Mouse (Mus musculus): ENCODE data around the gene Tjap1. TPM values are rescaled to one million over a fixed set of nuclear protein-coding genes. Genes with fewer than 3 reads are reported as not detected.
A peak's percentile ranks its signal among the peaks of the same experiment; 100 is the strongest.

Gene Tjap1
- 29.3 and 34.6 TPM in 2 replicates for polyA plus RNA-seq (2015; fragmentation: Nextera tagmentation; extraction: Ambion mirVana)

GRCm38 (mm10) chr17:46282483-46283123 lies at the start of gene Tjap1:
Gene Tjap1, minus strand, starts transcription at chr17:46283026.
- H3K36me3 ChIP-seq (ENCODE audit: control insufficient read depth, insufficient read depth) = peaks cover 13% of the 10 kb centered on the region
- peak within 1 kb of the TSS; percentile 98 for H3K4me2 ChIP-seq (replicated peaks; ENCODE audit: low read depth)
- peak; percentile 98 for ATAC-seq
- no peak for TF ChIP-seq CTCF (IDR thresholded peaks at IDR 0.05; ENCODE audit: low read depth)
- 0 out of 2 replicates have a peak, but pooled peaks cover 7% of the 10 kb centered on the region for H3K4me1 ChIP-seq (replicated peaks; ENCODE audit: control insufficient read depth, insufficient read depth, low read length)
- peak within 1 kb of the TSS; percentile 77 for H3K9ac ChIP-seq (ENCODE audit: low read depth, low read length)
- peak within 1 kb of the TSS; percentile 64 for H3K4me3 ChIP-seq (ENCODE audit: low read depth, low read length)
- WGBS = under 1% methylated on average over 37 of the region's 37 CpGs
- H3K27me3 ChIP-seq (replicated peaks; ENCODE audit: control insufficient read depth, insufficient read depth, low read length) = no peaks in the 10 kb centered on the region
- H3K9me3 ChIP-seq (ENCODE audit: control insufficient read depth) = no peaks in the 10 kb centered on the region
- peak within 1 kb of the TSS; percentile 72 for H3K27ac ChIP-seq (ENCODE audit: low read depth, low read length)

GRCm38 (mm10) chr17:46328723-46329122 lies 45.9 kb upstream of the Tjap1 start:
- H3K4me1 ChIP-seq (replicated peaks; ENCODE audit: control insufficient read depth, insufficient read depth, low read length) = peaks cover 4% of the 10 kb centered on the region; the same call in 1 of the 2 replicates
- H3K27ac ChIP-seq (ENCODE audit: low read depth, low read length) = no peak overlapping the region
- no peak overlapping the region for H3K9ac ChIP-seq (ENCODE audit: low read depth, low read length)
- 0 out of 2 replicates have a peak, but pooled peaks cover 2% of the 10 kb centered on the region for H3K9me3 ChIP-seq (ENCODE audit: control insufficient read depth)
- no peak for ATAC-seq
- TF ChIP-seq CTCF (IDR thresholded peaks at IDR 0.05; ENCODE audit: low read depth) = no peak
- WGBS = 64% methylated on average over 6 of the region's 6 CpGs
- H3K36me3 ChIP-seq (ENCODE audit: control insufficient read depth, insufficient read depth) = peaks cover 7% of the 10 kb centered on the region; the same call in 1 of the 2 replicates
- peak overlapping the region; percentile 75; the same call in 1 of the 2 replicates for H3K4me2 ChIP-seq (replicated peaks; ENCODE audit: low read depth)
- no peaks in the 10 kb centered on the region for H3K27me3 ChIP-seq (replicated peaks; ENCODE audit: control insufficient read depth, insufficient read depth, low read length)
- H3K4me3 ChIP-seq (ENCODE audit: low read depth, low read length) = no peak overlapping the region

- H3K9me3 ChIP-seq (ENCODE audit: control insufficient read depth) = no peaks in the 10 kb centered on the region
- peaks cover 4% of the 10 kb centered on the region; the same call in 1 of the 2 replicates for H3K4me1 ChIP-seq (replicated peaks; ENCODE audit: control insufficient read depth, insufficient read depth, low read length)
- peak within 1 kb of the TSS; percentile 79 for H3K27ac ChIP-seq (ENCODE audit: low read depth, low read length)
- H3K9ac ChIP-seq (ENCODE audit: low read depth, low read length) = peak within 1 kb of the TSS; percentile 74
- under 1% methylated on average over 40 of the region's 40 CpGs for WGBS
- TF ChIP-seq CTCF (IDR thresholded peaks at IDR 0.05; ENCODE audit: low read depth) = peak; percentile 65
- no peaks in the 10 kb centered on the region for H3K27me3 ChIP-seq (replicated peaks; ENCODE audit: control insufficient read depth, insufficient read depth, low read length)
- peak within 1 kb of the TSS; percentile 75 for H3K4me3 ChIP-seq (ENCODE audit: low read depth, low read length)
- H3K4me2 ChIP-seq (replicated peaks; ENCODE audit: low read depth) = peak within 1 kb of the TSS; percentile 75
- H3K36me3 ChIP-seq (ENCODE audit: control insufficient read depth, insufficient read depth) = peaks cover 14% of the 10 kb centered on the region; the same call in 1 of the 2 replicates
- ATAC-seq = peak; percentile 95
Measured at GRCm38 (mm10) chr17:46327906-46328534, 45.2 kb upstream of the Tjap1 start, which contains the start of gene Abcc10. Gene Abcc10, minus strand, starts transcription at chr17:46328352.

GRCm38 (mm10) chr17:46327413-46327905 lies 44.6 kb upstream of the Tjap1 start:
- no peak for TF ChIP-seq CTCF (IDR thresholded peaks at IDR 0.05; ENCODE audit: low read depth)

GRCm38 (mm10) chr17:46322046-46322823 lies 39.4 kb upstream of the Tjap1 start:
- ATAC-seq = peak; percentile 89
- Histone ChIP-seq H3K27me3 (replicated peaks; ENCODE audit: control insufficient read depth, insufficient read depth, low read length) (no peaks in the 10 kb centered on the region), H3K36me3 (ENCODE audit: control insufficient read depth, insufficient read depth) (peaks cover 20% of the 10 kb centered on the region; the same call in 1 of the 2 replicates), H3K4me3 (ENCODE audit: low read depth, low read length) (no peak overlapping the region), H3K9ac (ENCODE audit: low read depth, low read length) (no peak overlapping the region), H3K9me3 (ENCODE audit: control insufficient read depth) (no peaks in the 10 kb centered on the region), H3K4me2 (replicated peaks; ENCODE audit: low read depth) (peak overlapping the region; percentile 32), H3K27ac (ENCODE audit: low read depth, low read length) (peak overlapping the region; percentile 78), H3K4me1 (replicated peaks; ENCODE audit: control insufficient read depth, insufficient read depth, low read length) (peaks cover 10% of the 10 kb centered on the region)
- no peak for TF ChIP-seq CTCF (IDR thresholded peaks at IDR 0.05; ENCODE audit: low read depth)
- 63% methylated on average over 14 of the region's 14 CpGs for WGBS

More at GRCm38 (mm10) chr17:46327413-46327905, 44.6 kb upstream of the Tjap1 start:
- ATAC-seq = no peak
- peaks cover 15% of the 10 kb centered on the region; the same call in 1 of the 2 replicates for H3K36me3 ChIP-seq (ENCODE audit: control insufficient read depth, insufficient read depth)
- peak overlapping the region; percentile 74 for H3K9ac ChIP-seq (ENCODE audit: low read depth, low read length)
- no peaks in the 10 kb centered on the region for H3K9me3 ChIP-seq (ENCODE audit: control insufficient read depth)
- peak overlapping the region; percentile 79 for H3K27ac ChIP-seq (ENCODE audit: low read depth, low read length)
- H3K4me3 ChIP-seq (ENCODE audit: low read depth, low read length) = peak overlapping the region; percentile 75
- no peaks in the 10 kb centered on the region for H3K27me3 ChIP-seq (replicated peaks; ENCODE audit: control insufficient read depth, insufficient read depth, low read length)
- peak overlapping the region; percentile 75 for H3K4me2 ChIP-seq (replicated peaks; ENCODE audit: low read depth)
- WGBS = 1% methylated on average over 27 of the region's 27 CpGs
- H3K4me1 ChIP-seq (replicated peaks; ENCODE audit: control insufficient read depth, insufficient read depth, low read length) = peaks cover 4% of the 10 kb centered on the region; the same call in 1 of the 2 replicates
